7 mouse cellular contexts compared by ENCODE assay signal in genomic region chr6:72926755-72927482, GRCm38 (mm10). TPM values are rescaled to one million over a fixed set of nuclear protein-coding genes. Genes with fewer than 3 reads are reported as not detected.
A peak's percentile ranks its signal among the peaks of the same experiment; 100 is the strongest.
DNase-seq lines count a peak whose midpoint lies in the region; TF ChIP-seq lines count a peak whose summit lies in the region.

No protein-coding gene starts in this region.

- peak; percentile 25 to 33 for DNase-seq in right cerebral cortex, adult 2 months (ENCODE audit: low spot score in 2 of 2)
- DNase-seq in right cerebral cortex, postnatal 14 days: no peak
- peak; percentile 69 for DNase-seq in embryo, embryonic 10 days (ENCODE audit: low spot score)
- peak; percentile 86 for DNase-seq in heart, embryonic 10.5 days (ENCODE audit: low spot score)
- peak; percentile 42 to 71 for DNase-seq in kidney, postnatal 25 days
- DNase-seq in thymus, postnatal 0 days (ENCODE audit: low spot score): no peak

- H3K27ac ChIP-seq in heart, embryonic 10.5 days: peak overlapping the region; percentile 62; the same call in 1 of the 2 replicates

- no peaks in the 10 kb centered on the region for H3K9me3 ChIP-seq in heart, embryonic 10.5 days

- peaks cover 10% of the 10 kb centered on the region for H3K4me1 ChIP-seq in heart, embryonic 10.5 days

- H3K36me3 ChIP-seq in heart, embryonic 10.5 days: no peaks in the 10 kb centered on the region
- H3K36me3 ChIP-seq in myocyte (ENCODE audit: control insufficient read depth, insufficient read depth): no peaks in the 10 kb centered on the region

- H3K4me3 ChIP-seq in heart, embryonic 10.5 days: no peak overlapping the region
- no peak overlapping the region for H3K4me3 ChIP-seq in myocyte

- no peak overlapping the region for H3ac ChIP-seq in myocyte (ENCODE audit: control insufficient read depth, insufficient read length)

- peak overlapping the region; percentile 68 for H3K4me2 ChIP-seq in myocyte (ENCODE audit: low read depth)

- no peaks in the 10 kb centered on the region for H3K79me2 ChIP-seq in myocyte (ENCODE audit: control insufficient read depth, insufficient read depth)

- TF ChIP-seq POLR2A in myocyte (IDR thresholded peaks at IDR 0.05; ENCODE audit: insufficient read length, low read depth): no peak

- no peaks in the 10 kb centered on the region for H3K27me3 ChIP-seq in heart, embryonic 10.5 days (ENCODE audit: insufficient read depth, poor library complexity, severe bottlenecking)
- H3K27me3 ChIP-seq in myocyte (ENCODE audit: control insufficient read depth, insufficient read depth, insufficient read length): no peaks in the 10 kb centered on the region

- 13% methylated on average over 9 of the region's 9 CpGs for WGBS in heart, embryonic 10.5 days

TF ChIP-seq in myocyte, 11 proteins besides CTCF, POLR2A, EP300 and RAD21:
- TF ChIP-seq E2F4 (IDR thresholded peaks at IDR 0.05; ENCODE audit: insufficient read depth): no peak
- peak; percentile 4 for TF ChIP-seq TCF12 (IDR thresholded peaks at IDR 0.05; ENCODE audit: insufficient read depth, poor library complexity, severe bottlenecking)
- TF ChIP-seq USF1 (IDR thresholded peaks at IDR 0.05; ENCODE audit: low read depth): no peak
- TF ChIP-seq REST (IDR thresholded peaks at IDR 0.05; ENCODE audit: insufficient read depth, insufficient read length): no peak
- TF ChIP-seq MYOG (IDR thresholded peaks at IDR 0.05; ENCODE audit: control insufficient read depth in 1 of 3, insufficient read depth in 1 of 3, insufficient read length in 2 of 3, low read depth in 2 of 3): peak in 2 of 3 experiments; percentile 30 to 63
- TF ChIP-seq POLR2AphosphoS2 (IDR thresholded peaks at IDR 0.05; ENCODE audit: insufficient read length, low read depth): no peak
- no peak for TF ChIP-seq MAX (IDR thresholded peaks at IDR 0.05; ENCODE audit: low read depth)
- peak; percentile 26 for TF ChIP-seq SRF (IDR thresholded peaks at IDR 0.05; ENCODE audit: control insufficient read depth, insufficient read length, low read depth)
- TF ChIP-seq MYOD1 (IDR thresholded peaks at IDR 0.05; ENCODE audit: control insufficient read depth in 1 of 3, insufficient read length in 2 of 3, low read depth in 2 of 3): peak in 1 of 3 experiments; percentile 31

RNA-seq across cellular contexts. Expression of gene Kcmf1, which starts 27.1 kb away (rescaled TPM):
- 37.4 and 37.7 TPM in 2 replicates for polyA plus RNA-seq in heart, embryonic 10.5 days (2016; fragmentation: Nextera tagmentation; extraction: Ambion mirVana)
- polyA plus RNA-seq in myocyte (2012; fragmentation: generic; extraction: Trizol): 110 TPM
- 33.2 and 41.1 TPM in 2 replicates for polyA plus RNA-seq in thymus, postnatal 0 days (2015; fragmentation: Nextera tagmentation; extraction: Ambion mirVana)

RNA-seq across cellular contexts. Expression of gene Tmsb10, which starts 31.6 kb away (rescaled TPM):
- polyA plus RNA-seq in heart, embryonic 10.5 days (2016; fragmentation: Nextera tagmentation; extraction: Ambion mirVana): 1,830 and 2,375 TPM in 2 replicates
- 6,677 TPM for polyA plus RNA-seq in myocyte (2012; fragmentation: generic; extraction: Trizol)
- 2,490 and 2,753 TPM in 2 replicates for polyA plus RNA-seq in thymus, postnatal 0 days (2015; fragmentation: Nextera tagmentation; extraction: Ambion mirVana)

Comparison
In these comparisons a context has a peak if more than half of its experiments do, and no peak if none do; other contexts are left out.
1. DNase-seq: peak in right cerebral cortex, adult 2 months (2 of 2), embryo, embryonic 10 days (single experiment), heart, embryonic 10.5 days (single experiment) and kidney, postnatal 25 days (2 of 2); none in right cerebral cortex, postnatal 14 days (single experiment) and thymus, postnatal 0 days (single experiment).